Mouse (Mus musculus) small intestine, adult 2 months (tissue): ENCODE measurements around the gene Pdss2.

Experiments
- CTCF ChIP-seq: fragments of 200-500 bp; IDR thresholded peaks from 2 replicates; pipeline ENCODE4 v1.5.1; 2012; ENCODE audit warnings: low read depth, mild to moderate bottlenecking, control low read depth, inconsistent platforms, low read length, moderate library complexity, mixed read lengths; ENCODE audit not compliant: insufficient replicate concordance, insufficient read length; ENCODE audit errors: extremely low read depth
- POLR2A ChIP-seq: fragments of 200-500 bp; IDR thresholded peaks from 2 replicates; pipeline ENCODE4 v1.6.1; 2012; ENCODE audit warnings: low read depth, mild to moderate bottlenecking, control low read depth, inconsistent platforms, low read length, moderate library complexity

DNA sequence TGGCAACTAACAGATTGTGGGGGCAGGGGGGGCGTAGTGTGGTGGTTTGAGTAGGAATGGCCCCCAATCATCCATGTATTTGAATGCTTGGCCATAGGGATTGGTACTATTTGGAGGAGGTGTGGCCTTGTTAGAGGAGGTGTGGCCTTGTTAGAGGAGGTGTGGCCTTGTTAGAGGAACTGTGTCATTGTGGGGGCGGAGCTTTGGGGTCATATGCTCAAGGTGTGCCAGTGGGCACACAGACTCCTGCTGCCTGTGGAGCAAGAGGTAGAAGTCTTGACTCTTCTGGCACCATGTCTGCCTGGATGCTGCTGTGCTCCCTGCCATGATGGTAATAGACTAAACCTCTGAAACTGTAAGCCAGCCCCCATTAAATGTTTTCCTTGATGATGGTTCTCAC, 21.1 kb upstream of the Pdss2 start:
- TF ChIP-seq POLR2A (no peak), CTCF (no peak)
